Mouse (Mus musculus): Measurements from ENCODE around the gene Cntnap1.
A peak's percentile ranks its signal among the peaks of the same experiment; 100 is the strongest.
"Not testable (repeated sequence)": the region's sequence is repeated elsewhere in the genome, so short reads cannot be mapped to it uniquely, and the experiment has no call there.

Cntnap1 gene

DNA sequence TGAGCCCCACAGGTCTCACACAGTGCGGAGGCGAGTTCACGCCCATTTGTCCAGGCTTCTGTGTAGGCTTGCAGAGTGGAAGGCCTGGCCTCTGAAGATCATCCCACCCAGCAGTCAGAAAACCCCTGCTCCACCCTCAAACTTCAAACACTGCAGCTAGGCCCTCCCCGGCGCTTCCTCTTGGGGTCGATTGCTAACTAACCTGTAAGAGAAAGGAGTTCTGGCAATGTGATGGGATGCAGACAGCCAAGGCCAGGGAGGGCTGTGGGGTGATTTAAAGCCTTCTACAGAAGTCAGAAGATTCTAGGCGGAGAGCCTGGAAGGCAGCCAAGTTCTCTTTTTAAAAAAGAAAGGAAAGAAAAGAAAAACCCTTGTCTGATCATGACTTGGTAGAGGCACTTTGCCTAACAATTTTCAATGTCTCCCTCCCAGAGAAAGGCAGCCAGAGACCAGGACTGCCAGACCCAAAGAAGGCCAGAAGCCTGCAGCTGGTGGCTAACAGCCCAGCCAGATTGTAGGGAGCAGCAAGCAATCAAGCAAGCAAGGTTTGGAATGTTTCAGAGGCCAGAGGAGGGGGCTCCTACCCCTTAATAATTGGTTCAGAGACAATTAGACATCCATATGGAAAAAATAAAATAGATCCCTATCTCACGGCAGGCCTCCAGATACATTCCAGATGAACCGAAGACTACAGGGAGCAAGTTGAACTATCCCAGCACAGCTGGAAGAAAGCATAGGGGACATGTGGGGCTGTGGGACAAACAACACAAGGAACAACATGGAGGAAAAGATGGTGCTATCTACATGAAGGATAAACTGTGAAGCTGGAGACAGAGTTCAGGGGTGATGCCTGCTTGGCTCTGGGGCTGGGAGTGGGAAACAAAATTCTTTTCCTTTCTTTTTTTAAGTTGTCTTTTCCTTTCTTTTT is 20.9 kb upstream of the Cntnap1 start:
- DNase-seq (ENCODE audit: low spot score), result no peak

DNA sequence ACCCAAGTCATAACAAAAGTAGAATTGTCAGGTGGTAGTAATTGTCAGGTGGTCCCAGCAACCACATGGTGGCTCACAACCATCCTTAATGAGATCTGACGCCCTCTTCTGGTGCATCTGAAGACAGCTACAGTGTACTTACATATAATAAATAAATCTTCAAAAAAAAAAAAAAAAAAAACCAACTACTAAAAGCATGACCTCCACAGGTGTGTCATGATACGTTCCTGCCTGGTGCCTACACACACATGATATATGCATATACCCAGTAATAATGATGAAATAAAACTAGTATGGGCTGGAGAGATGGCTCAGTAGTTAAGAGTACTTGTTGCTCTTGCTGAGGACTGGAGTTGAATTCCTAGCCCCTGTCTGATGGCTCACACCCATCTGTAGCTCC is 19.3 kb upstream of the Cntnap1 start:
- no peak for DNase-seq (ENCODE audit: low spot score)

DNA sequence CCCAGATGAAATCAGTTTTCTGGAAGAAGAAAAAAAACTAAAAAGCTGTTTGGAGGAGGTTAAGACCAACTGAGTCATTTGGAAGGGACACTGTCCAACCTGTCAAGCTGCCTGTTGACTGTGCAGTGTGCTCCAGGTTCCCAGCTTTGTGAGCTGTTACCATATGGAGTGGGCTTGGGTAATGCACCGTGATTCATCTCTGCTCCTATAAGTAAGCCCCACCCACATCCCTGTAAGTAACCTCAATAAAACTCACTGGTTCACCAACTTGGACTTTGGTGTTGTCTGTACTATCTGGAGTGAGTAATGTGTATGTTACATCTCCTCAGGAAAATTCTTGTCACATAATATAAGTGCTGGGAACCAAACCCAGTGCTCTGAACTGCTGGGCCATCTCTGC is 17.5 kb upstream of the Cntnap1 start:
- no peak for DNase-seq (ENCODE audit: low spot score)

DNA sequence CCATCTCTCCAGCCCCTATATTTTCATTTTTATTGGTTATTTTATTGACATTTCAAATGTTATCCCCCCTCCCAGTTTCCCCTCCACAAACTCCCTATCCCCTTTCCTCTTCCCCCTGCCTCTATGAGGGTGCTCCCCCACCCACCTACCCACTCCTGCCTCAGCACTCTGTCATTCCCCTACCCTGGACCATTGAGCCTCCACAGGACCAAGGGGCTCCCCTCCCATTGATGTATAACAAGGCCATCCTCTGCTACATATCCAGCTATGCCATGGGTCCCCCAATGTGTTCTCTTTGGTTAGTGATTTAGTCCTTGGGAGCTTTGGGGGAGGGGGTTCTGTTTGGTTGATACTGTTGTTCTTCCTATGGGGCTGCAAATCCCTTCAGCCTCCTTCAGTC is 15.7 kb upstream of the Cntnap1 start:
- DNase-seq (ENCODE audit: low spot score), result no peak

DNA sequence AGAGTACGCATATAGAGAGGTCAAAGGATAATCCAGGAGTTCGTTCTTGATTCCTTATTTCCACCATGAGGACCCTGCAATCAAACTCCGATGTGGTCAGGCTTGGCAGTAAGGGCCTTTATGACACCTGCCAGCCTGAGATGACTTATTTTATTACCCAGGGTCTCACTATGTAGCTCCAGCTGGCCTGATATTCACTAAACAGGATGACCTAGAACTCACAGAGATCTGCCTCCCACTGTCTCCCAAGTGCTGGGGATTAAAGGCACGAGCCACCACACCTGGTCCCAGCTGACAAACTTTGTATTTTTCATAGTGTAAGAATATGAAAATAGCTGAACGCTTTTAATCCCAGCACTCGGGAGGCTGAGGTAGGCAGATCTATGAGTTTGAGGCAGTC is 15.2 kb upstream of the Cntnap1 start:
- DNase-seq (ENCODE audit: low spot score), result no peak

DNA sequence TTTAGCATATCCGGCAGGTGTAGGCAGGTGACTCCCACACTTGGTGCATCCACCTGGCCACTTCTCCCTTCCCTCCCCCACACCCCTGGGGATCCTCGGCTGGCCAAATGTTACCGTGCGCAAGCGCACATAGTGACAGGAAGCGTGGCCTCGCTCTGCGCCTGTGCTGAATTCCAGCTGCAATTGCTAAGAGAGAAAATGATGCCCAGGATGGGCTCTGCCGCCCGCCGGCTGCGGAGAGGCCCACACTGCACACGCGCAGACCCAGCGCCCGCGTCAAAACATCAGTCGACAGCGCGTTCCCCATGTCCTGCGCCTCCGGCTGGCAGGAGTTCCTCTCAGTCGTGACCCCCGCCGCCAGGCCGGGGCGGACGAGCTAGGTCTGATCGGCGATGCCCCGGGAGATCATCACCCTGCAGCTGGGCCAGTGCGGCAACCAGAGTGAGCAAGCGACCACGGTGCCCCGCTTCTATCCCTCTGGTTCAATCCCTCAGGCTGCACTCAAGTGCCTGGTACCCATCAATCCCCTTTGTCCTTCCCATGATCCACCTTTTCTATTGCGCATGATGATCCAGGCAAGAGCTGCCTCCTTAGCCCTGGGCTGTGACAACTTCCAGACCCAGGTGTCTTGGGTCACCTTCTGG is 14.5 kb upstream of the Cntnap1 start, which contains the start of gene Tubg2:
Gene Tubg2, plus strand, starts transcription at position 180 of the 644 bp plus-strand sequence.
- DNase-seq (ENCODE audit: low spot score), result peak; percentile 82

DNA sequence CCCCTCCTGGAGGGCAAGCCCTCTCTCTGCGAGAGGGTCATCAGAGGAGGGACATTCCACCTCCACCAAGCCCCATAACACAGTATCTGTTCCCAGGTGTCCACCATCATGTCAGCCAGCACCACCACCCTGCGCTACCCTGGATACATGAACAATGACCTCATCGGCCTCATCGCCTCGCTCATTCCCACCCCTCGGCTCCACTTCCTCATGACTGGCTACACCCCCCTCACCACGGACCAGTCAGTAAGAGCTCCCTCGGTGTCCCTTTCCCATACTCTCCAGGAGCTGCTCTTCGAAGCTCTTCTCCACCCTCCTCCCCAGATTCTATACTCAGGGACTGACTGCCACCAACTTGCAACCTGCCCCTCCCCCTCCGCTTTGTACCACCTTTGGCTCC is 10.2 kb upstream of the Cntnap1 start:
- not testable (repeated sequence) for DNase-seq (ENCODE audit: low spot score)

DNA sequence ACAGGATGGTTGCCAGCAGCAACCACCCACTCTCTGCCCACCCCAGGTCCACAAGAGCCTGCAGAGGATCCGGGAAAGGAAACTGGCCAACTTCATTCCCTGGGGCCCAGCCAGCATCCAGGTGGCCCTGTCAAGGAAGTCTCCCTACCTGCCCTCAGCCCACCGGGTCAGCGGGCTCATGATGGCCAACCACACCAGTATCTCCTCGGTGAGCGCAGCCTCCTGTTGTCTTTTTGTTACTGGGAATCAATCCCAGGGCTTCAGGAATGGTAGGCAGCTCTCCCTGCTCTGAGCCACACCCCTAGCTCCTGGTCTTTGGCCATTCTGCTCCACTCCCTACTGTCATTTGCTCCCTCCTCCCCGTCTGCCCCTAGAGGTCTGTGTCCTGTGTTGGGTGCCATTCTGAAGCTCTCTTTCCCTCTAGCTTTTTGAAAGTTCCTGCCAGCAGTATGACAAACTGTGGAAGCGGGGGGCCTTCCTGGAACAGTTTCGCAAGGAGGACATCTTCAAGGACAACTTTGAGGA is 9.3 kb upstream of the Cntnap1 start:
- not testable (repeated sequence) for DNase-seq (ENCODE audit: low spot score)

DNA sequence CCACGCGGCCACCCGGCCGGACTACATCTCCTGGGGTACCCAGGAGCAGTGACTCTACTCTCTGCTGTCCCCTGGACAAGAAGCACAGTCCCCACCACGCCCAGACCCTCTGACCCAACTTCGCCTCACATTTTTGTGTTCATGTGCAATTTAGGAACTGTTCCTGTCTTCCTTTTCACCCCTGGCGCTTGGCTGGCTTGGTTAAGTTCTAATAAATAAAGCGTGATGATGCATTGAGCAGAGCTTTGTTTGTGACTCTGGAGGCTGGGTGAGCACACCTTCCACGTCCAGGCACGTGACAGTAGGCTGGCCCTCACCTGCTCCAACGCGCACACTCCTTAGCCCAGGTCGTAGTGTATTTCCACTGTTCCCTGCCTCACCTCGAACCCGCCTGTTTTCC is 8.8 kb upstream of the Cntnap1 start:
- DNase-seq (ENCODE audit: low spot score), result no peak

DNA sequence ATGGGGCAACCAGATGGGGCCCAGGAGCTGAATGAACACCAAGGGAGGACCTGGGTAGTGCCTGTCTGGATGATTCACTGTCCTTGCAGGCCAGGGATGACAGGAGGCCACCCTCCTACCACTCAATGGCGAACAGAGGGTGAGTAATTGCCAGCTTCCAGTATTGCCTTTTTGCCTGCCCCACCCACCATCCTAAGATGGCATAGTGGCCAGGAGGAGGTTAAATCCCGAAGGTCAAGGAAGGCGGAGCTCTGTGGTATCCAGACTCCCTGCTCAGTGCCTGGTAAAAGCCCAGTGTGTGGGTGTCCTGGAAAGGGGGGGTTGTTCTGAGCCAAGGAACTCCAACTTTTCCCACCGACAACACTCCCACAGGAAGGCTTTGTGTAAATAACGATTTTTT is 8.0 kb upstream of the Cntnap1 start:
- DNase-seq (ENCODE audit: low spot score), result no peak

DNA sequence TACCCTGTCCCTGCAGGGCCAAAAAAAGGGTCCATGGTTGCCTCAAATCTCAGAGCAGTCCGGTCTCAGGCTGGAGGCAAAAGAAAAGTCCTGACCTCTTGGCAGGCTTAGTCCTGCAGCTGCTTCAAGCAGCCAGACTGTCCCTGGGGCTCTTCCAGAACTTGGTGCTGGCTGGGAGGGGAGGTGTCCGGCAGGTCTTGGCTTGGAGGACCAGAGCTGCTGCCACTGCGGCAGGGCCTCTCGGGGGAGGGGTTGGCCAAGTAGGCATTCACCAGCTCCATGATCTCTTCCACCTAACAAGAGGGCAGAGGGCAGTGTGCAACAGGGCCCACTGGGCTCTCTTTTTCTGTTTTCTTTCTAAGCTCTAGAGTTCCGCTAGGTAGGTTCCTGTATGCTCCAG is 7.6 kb upstream of the Cntnap1 start:
- no peak for DNase-seq (ENCODE audit: low spot score)

DNA sequence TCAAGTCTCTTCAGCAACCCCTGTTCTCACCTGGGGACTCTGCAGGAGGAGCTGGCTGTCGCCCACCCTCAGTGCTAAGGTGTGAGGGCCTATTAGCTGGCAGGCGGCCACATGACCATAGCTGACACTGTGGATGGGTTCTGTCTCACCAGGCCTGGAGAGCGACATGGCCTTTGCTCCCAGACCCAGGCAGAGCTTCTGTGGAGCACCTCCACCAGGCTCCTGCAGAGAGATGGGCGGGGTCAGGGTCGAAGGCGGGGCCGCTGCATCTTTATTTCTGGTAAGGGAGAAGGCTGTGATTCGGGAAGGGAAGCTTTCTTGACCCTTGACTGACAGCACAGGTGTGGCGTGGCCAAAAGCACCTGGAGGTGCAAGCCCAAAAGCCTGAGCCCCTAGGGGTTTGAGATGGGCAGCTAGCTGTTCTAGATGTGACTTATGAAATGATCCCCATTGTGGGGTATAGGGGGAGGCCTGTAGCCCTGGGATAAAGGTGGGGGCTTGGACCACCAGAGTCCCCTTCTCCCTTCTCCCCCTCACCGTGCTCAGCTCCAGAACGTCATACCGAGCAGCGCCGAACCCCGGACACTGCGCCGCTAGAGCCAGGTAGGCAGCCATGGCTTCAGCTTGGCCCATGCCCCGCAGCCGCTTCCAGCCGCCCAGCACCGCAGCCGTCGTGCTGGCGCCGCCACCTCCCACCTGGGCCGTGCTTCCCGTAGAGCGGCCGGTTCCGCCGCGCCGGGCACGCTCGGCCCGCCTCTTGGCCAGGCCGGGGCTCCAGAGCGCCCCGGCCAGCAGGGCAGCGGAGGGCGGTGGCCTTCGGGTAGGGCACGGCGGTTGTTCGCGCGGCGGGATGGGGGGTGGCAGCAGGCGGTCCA is 6.6 kb upstream of the Cntnap1 start:
- DNase-seq (ENCODE audit: low spot score), result no peak

DNA sequence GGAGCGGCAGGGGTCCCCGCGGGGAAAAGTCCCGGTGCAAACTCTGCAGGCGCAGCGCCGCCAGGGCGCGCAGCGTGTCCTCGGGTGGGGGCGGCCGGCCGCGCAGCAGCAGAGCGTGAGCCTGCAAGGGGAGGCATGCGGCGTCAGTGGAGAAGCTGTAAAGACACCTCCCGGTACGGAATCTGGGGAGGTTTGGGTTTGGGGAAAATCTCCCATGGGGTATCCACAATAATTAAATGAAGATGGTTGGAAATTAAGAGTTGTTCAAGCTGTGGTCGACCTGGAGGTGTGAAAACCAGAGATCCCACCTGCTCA is 6.0 kb upstream of the Cntnap1 start:
- DNase-seq (ENCODE audit: low spot score), result no peak

DNA sequence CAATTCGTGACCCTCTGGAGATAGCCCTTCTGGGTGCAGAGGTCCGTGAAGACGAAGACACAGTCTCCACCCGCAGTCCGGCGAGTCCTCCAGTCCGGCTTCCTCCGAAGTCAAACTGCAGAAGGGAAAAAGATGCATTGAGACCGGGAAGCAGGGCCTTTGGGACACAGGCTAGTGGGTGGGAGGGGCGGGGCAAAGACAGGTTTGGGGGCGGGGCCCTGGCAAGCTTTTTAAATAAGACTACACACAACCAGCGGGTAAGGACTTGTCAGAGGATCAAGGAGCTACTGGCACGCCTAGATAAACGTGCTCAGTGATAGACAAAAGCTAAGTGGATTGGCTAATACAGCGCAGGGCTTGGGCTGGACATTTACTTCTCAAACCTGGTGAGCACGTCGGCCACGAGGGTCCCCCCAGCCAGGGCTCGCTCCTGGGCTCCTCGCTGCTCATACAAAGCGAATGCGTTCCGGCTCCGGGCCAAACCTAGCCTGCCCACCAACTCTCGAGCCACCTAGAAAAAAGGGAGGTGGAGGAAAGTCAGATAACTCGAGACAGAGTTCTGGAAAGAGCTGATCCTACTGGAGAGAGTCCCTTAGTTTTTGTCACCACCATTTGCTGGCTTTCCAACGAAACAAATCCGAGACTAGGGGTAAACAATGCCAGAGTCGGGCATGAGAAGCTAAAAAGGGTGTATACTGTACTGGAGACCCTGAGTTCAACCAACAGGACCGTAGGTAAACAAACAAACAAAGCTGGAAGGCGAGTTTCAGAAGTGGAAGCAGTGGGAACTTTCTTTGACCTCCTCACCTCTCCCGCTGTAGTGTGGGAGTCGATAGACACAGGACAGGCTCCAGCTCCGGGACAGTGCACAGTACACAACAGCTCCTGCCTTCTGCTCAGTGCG is 5.4 kb upstream of the Cntnap1 start:
- DNase-seq (ENCODE audit: low spot score), result no peak

DNA sequence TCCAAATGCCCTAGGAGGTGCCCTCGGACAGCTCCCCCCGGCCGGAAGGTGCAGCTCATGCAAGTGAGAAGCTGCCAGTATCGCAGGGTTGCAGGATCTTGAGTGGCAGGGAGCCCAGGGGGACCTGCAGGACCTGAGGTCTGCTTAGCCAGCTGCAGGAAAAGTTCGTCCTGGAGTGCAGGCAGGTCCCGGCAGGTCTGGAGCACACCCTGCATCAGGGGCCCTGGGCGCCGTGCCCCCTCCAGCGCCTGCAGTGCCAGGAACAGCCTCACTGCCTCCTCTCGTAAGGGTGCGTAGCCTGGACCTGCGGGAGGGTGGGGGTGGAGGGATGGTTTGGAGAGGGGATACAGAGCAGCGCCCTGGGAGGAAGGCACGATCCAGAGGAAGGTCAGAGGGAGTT is 4.0 kb upstream of the Cntnap1 start:
- no peak for DNase-seq (ENCODE audit: low spot score)

DNA sequence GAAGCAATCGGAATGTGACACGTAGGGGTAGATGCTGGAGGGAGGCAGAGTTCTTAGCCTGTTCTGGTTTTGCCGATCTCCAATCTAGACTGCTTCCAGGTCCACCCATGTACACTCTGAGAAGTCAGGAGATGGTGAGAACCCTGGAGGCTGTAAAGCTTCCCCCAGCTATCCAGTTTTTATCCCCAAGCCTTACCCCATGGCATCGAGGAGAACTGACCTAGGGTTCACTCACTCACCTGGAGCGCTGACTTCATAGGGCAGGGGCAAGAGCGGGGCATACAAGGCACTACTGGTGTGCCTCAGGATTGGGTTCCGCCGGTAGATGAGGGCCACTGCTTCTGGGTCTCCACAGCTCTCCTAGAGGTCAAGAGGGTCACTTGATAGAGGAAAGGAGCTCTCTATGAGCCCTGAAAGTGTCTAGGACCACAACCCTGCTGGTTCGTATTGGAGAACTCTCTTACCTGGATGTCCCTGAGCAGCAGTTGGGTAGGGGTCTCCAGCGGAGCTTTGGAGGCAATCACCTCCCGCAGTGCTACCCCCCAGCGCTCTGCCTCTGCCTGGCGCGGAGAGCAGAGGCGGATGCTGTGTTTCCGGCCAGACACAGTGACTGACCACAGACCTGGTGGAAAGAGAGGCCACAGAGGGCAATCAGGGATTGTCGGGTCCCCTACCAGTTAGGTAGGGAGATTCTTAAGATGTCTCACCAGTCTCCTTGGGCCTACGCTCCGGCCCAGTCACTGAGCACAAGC is 2.9 kb upstream of the Cntnap1 start:
- DNase-seq (ENCODE audit: low spot score), result no peak

DNA sequence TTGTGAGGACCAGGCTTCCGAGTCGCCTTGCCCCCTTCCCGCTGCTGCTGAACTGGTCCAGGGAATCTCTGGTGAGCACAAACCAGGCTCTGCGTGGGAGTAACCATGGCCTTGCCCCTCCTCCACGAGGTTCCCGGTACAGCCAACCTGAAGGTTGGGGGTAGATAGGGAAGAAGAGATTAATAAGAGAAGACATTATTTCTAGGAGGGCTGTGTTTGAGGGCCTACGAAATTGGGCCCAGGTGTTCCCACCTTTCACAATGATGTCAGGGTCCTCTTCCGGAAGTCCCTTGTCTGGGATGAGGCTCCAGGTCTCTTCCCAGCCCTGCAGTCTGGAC is 2.4 kb upstream of the Cntnap1 start:
- DNase-seq (ENCODE audit: low spot score), result no peak

DNA sequence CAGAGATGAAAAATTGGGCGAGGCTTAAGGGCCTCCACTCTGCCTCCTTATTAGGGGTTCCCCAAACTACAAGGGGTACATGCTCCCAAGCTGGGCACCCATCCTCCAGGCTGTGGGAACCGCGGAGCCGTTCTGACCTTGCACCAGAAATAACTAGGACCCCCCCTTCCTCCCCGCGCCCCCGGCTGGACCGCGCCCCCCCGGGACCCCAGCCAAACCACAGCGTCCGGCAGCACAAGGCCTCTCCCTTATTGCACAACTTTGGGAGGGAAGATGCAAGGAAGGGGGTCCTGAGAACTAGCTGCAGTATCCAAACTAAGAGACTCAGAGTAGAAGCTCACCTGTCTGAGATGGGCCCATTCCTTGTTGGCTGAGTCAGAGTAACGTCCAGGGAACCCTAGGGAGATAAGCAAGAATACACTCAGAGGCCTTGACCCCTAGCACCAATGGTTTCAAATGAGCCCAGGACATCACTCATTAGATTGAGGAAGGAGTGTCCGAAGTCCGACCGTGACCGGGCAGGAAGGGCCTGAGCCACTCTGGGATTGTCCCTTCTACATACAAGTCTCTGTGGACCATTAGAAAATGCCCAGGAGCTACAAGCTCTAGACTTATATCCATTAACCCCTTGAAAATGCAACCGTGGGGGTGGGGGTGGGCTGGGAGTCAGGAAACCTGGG is 1.9 kb upstream of the Cntnap1 start:
- no peak for DNase-seq (ENCODE audit: low spot score)

DNA sequence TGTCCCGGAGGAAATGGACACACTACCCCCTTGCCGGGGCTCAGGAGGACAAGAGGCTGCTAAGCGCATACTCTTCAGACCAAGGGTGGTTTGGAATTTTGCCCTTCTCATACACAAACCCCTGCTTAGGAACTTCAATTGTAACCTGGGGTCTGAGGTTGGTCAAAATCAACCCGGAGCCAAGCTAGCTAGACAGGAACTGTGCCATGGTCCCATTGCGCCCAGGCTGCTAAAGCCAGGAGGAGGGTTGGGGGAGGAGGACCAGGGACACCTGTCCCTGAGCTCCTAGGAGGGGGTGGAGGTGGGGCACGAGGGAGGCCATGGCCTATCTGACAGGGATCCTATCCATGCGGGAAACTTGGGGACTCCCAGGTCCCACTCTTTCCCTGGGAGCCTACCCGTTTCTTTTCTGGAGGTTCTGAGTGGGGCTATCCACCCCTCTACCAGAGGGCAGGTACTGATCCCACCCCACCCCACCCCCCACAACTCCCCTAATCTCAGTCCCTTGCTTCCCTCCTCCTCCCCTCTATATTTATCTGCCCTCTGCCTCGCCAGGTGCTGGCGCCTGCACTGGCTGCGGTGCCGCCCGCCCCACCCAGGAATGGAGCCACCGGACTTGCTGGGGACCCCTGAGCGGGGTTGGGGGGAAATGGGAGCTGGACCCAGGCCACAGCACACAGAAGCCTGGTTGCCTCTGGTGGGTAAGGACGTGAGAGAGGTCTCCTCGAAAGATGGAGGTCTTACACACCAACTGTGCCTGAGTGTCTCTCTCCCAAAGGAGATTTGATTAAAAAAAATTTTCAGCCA is 819 bp upstream of the Cntnap1 start:
- DNase-seq (ENCODE audit: low spot score), result no peak
